ENCODE assay signal across 15 mouse cellular contexts in genomic region chr5:140900866-140901265, GRCm38 (mm10).
DNase-seq lines count a peak whose midpoint lies in the region; ATAC-seq and TF ChIP-seq lines count a peak whose summit lies in the region.
"Had no signal": no experiment of that assay in that cellular context is flagged by ENCODE, and none has a peak within 500 bp of the region (broad histone marks: within the 10 kb centered on the region; RNA-seq: fewer than 3 reads in every experiment).

No protein-coding gene starts in this region.

- TF ChIP-seq CTCF in gastrocnemius, adult 2 months (IDR thresholded peaks at IDR 0.05) = peak; percentile 39; the same call in 1 of the 2 replicates
- TF ChIP-seq CTCF in kidney, adult 2 months (conservative IDR thresholded peaks at IDR 0.05; ENCODE audit: insufficient read depth, insufficient read length, low read depth, low read length) = no peak; the same call in 1 of the 2 replicates
- peak; percentile 16; the same call in 1 of the 2 replicates for TF ChIP-seq CTCF in bone marrow, adult 2 months (IDR thresholded peaks at IDR 0.05; ENCODE audit: control insufficient read depth, insufficient read depth, low read length)
- TF ChIP-seq CTCF in forebrain, postnatal 0 days (IDR thresholded peaks at IDR 0.05; ENCODE audit: low read depth) = no peak

- no peak overlapping the region for H3K4me3 ChIP-seq in gastrocnemius, adult 2 months
- no peak overlapping the region for H3K4me3 ChIP-seq in kidney, adult 2 months (ENCODE audit: insufficient read depth, low read depth, low read length)
- no peak overlapping the region for H3K4me3 ChIP-seq in bone marrow, adult 2 months (replicated peaks; ENCODE audit: control insufficient read depth, low read depth, low read length)
- H3K4me3 ChIP-seq in forebrain, postnatal 0 days (ENCODE audit: low read depth, low read length) = no peak overlapping the region
- H3K4me3 ChIP-seq: heart, embryonic 15.5 days; left cerebral cortex, adult 2 months; liver, embryonic 15.5 days; midbrain, embryonic 12.5 days had no signal

- H3K4me1 ChIP-seq in kidney, adult 2 months (ENCODE audit: control insufficient read depth, insufficient read depth, low read length) = no peaks in the 10 kb centered on the region
- H3K4me1 ChIP-seq in bone marrow, adult 2 months (ENCODE audit: control insufficient read depth, insufficient read depth, low read length) = no peaks in the 10 kb centered on the region
- no peaks in the 10 kb centered on the region for H3K4me1 ChIP-seq in forebrain, postnatal 0 days (ENCODE audit: insufficient read depth)
- H3K4me1 ChIP-seq: heart, embryonic 15.5 days; liver, embryonic 15.5 days; midbrain, embryonic 12.5 days had no signal

- peak; percentile 46 for DNase-seq in gastrocnemius, adult 2 months
- DNase-seq in gastrocnemius, postnatal 25 days = no peak
- peak; percentile 43 for DNase-seq in kidney, postnatal 14 days
- DNase-seq in kidney, adult 2 months = no peak
- DNase-seq in lung, postnatal 4 days = peak; percentile 52 to 54
- no peak for DNase-seq in left cerebral cortex, adult 18-20 months (ENCODE audit: low spot score in 2 of 2)
- DNase-seq in forebrain, postnatal 0 days = no peak
- DNase-seq: B cell, adult 2 months; cerebellum, adult 11-12 months; thymus, postnatal 14 days had no signal

- intact Hi-C loops in gastrocnemius, adult 2 months (cut with DNase I) = no loop called here

- 56% methylated on average over 13 of the region's 13 CpGs for WGBS in kidney, adult 2 months
- 80% methylated on average over 13 of the region's 13 CpGs for WGBS in bone marrow, adult 2 months
- WGBS in forebrain, postnatal 0 days = 90% methylated on average over 13 of the region's 13 CpGs

- no peak overlapping the region for H3K9ac ChIP-seq in forebrain, postnatal 0 days
- H3K9ac ChIP-seq: heart, embryonic 15.5 days; liver, embryonic 15.5 days; midbrain, embryonic 12.5 days had no signal

- H3K9me3 ChIP-seq in forebrain, postnatal 0 days (ENCODE audit: low read length) = no peaks in the 10 kb centered on the region
- H3K9me3 ChIP-seq: heart, embryonic 15.5 days; liver, embryonic 15.5 days; midbrain, embryonic 12.5 days had no signal

- no peak overlapping the region for H3K27ac ChIP-seq in gastrocnemius, adult 2 months
- H3K27ac ChIP-seq in kidney, adult 2 months (ENCODE audit: insufficient read depth, low read depth, low read length) = no peak overlapping the region
- H3K27ac ChIP-seq in bone marrow, adult 2 months (ENCODE audit: control insufficient read depth, insufficient read depth, low read depth, low read length, poor library complexity) = no peak overlapping the region
- no peak overlapping the region for H3K27ac ChIP-seq in forebrain, postnatal 0 days (ENCODE audit: low read depth, low read length)
- H3K27ac ChIP-seq: heart, embryonic 15.5 days; left cerebral cortex, adult 2 months; liver, embryonic 15.5 days; midbrain, embryonic 12.5 days had no signal

- H3K36me3 ChIP-seq in kidney, adult 2 months (ENCODE audit: control insufficient read depth, insufficient read depth, low read length) = no peaks in the 10 kb centered on the region
- H3K36me3 ChIP-seq in forebrain, postnatal 0 days (ENCODE audit: insufficient read depth) = no peaks in the 10 kb centered on the region
- H3K36me3 ChIP-seq: heart, embryonic 15.5 days; liver, embryonic 15.5 days; midbrain, embryonic 12.5 days had no signal

- no peak for TF ChIP-seq POLR2A in kidney, adult 2 months (IDR thresholded peaks at IDR 0.05; ENCODE audit: low read depth, low read length)
- TF ChIP-seq POLR2A in bone marrow, adult 2 months (IDR thresholded peaks at IDR 0.05; ENCODE audit: borderline replicate concordance, control insufficient read depth, low read depth, low read length) = no peak

- H3K27me3 ChIP-seq in kidney, adult 2 months (replicated peaks; ENCODE audit: control insufficient read depth, insufficient read depth, low read length) = no peaks in the 10 kb centered on the region
- H3K27me3 ChIP-seq in forebrain, postnatal 0 days (ENCODE audit: insufficient read depth, low read length) = no peaks in the 10 kb centered on the region
- H3K27me3 ChIP-seq: heart, embryonic 15.5 days; liver, embryonic 15.5 days; midbrain, embryonic 12.5 days had no signal

- ATAC-seq in forebrain, postnatal 0 days = no peak

- no peak overlapping the region for H3K4me2 ChIP-seq in forebrain, postnatal 0 days (ENCODE audit: low read depth)
- H3K4me2 ChIP-seq: heart, embryonic 15.5 days; liver, embryonic 15.5 days; midbrain, embryonic 12.5 days had no signal

Comparison
In these comparisons a context has a peak if more than half of its experiments do, and no peak if none do; other contexts are left out.
1. DNase-seq: peak in gastrocnemius, adult 2 months (single experiment), kidney, postnatal 14 days (single experiment) and lung, postnatal 4 days (2 of 2); none in gastrocnemius, postnatal 25 days (single experiment), kidney, adult 2 months (single experiment), left cerebral cortex, adult 18-20 months (0 of 2) and forebrain, postnatal 0 days (single experiment).
2. CTCF ChIP-seq: peak in gastrocnemius, adult 2 months (single experiment) and bone marrow, adult 2 months (single experiment); none in kidney, adult 2 months (single experiment) and forebrain, postnatal 0 days (single experiment).